ENCODE assay signal across 22 mouse cellular contexts in genomic region chr9:120367526-120367925, GRCm38 (mm10).
DNase-seq lines count a peak whose midpoint lies in the region; ATAC-seq and TF ChIP-seq lines count a peak whose summit lies in the region.
"Had no signal": no experiment of that assay in that cellular context is flagged by ENCODE, and none has a peak within 500 bp of the region (broad histone marks: within the 10 kb centered on the region; RNA-seq: fewer than 3 reads in every experiment).

No protein-coding gene starts in this region.

- TF ChIP-seq POLR2A in myocyte (IDR thresholded peaks at IDR 0.05; ENCODE audit: insufficient read length, low read depth), result no peak

- H3K79me2 ChIP-seq in C2C12 (ENCODE audit: control insufficient read depth, insufficient read depth) (no peaks in the 10 kb centered on the region), myocyte (ENCODE audit: control insufficient read depth, insufficient read depth) (no peaks in the 10 kb centered on the region)

- no peaks in the 10 kb centered on the region for H3K27me3 ChIP-seq in C2C12 (ENCODE audit: control insufficient read depth, insufficient read depth, insufficient read length)
- no peaks in the 10 kb centered on the region for H3K27me3 ChIP-seq in myocyte (ENCODE audit: control insufficient read depth, insufficient read depth, insufficient read length)
- H3K27me3 ChIP-seq in forebrain, embryonic 13.5 days, result no peaks in the 10 kb centered on the region
- H3K27me3 ChIP-seq: CH12.LX; embryonic facial prominence, embryonic 12.5 days had no signal

- TF ChIP-seq CTCF in C2C12 (IDR thresholded peaks at IDR 0.05; ENCODE audit: control insufficient read depth, insufficient read depth, insufficient read length), result no peak

- no peaks in the 10 kb centered on the region for H3K9me3 ChIP-seq in forebrain, embryonic 13.5 days (replicated peaks)
- H3K9me3 ChIP-seq: embryonic facial prominence, embryonic 10.5 days; embryonic facial prominence, embryonic 12.5 days; G1E had no signal

- no peaks in the 10 kb centered on the region for H3K4me1 ChIP-seq in forebrain, embryonic 13.5 days
- H3K4me1 ChIP-seq: embryonic facial prominence, embryonic 10.5 days; embryonic facial prominence, embryonic 12.5 days had no signal

- no peaks in the 10 kb centered on the region for H3K36me3 ChIP-seq in C2C12 (ENCODE audit: control insufficient read depth, insufficient read depth)
- H3K36me3 ChIP-seq in myocyte (ENCODE audit: control insufficient read depth, insufficient read depth), result no peaks in the 10 kb centered on the region
- no peaks in the 10 kb centered on the region for H3K36me3 ChIP-seq in forebrain, embryonic 13.5 days (ENCODE audit: poor library complexity, severe bottlenecking)
- H3K36me3 ChIP-seq: embryonic facial prominence, embryonic 10.5 days; embryonic facial prominence, embryonic 12.5 days; G1E had no signal

- no peak overlapping the region for H3K27ac ChIP-seq in forebrain, embryonic 13.5 days
- H3K27ac ChIP-seq: embryonic facial prominence, embryonic 10.5 days; embryonic facial prominence, embryonic 12.5 days had no signal

- H3ac ChIP-seq in C2C12 (ENCODE audit: control insufficient read depth, insufficient read length, low read depth) (no peak overlapping the region), myocyte (ENCODE audit: control insufficient read depth, insufficient read length) (no peak overlapping the region)

- peak; percentile 15 for DNase-seq in R1 (ENCODE audit: low read depth, low spot score)
- DNase-seq: adrenal gland, adult 8-10 months; adrenal gland, postnatal 14 days; adrenal gland, postnatal 36 days; cerebellum, adult 11-12 months; cerebellum, adult 2 months; cerebellum, adult 9-10 months; cerebellum, postnatal 10 days; cerebellum, postnatal 25 days had no signal

- ATAC-seq in megakaryocyte-erythroid progenitor cell, adult 5-6 weeks (replicated peaks; ENCODE audit: low FRiP score, low TSS enrichment, poor library complexity, severe bottlenecking), result no peak
- ATAC-seq in forebrain, embryonic 13.5 days, result no peak
- ATAC-seq: activated CD4-positive, CD25-positive, alpha-beta regulatory T cell, adult 4 months; CD4-positive, CD25-positive, alpha-beta regulatory T cell, adult 4 months; forebrain, embryonic 14.5 days; forebrain, embryonic 16.5 days; Patski had no signal

- no peak overlapping the region for H3K9ac ChIP-seq in forebrain, embryonic 13.5 days
- H3K9ac ChIP-seq: embryonic facial prominence, embryonic 12.5 days had no signal

- no peaks in the 10 kb centered on the region for H3K79me3 ChIP-seq in C2C12 (ENCODE audit: low read depth)

- H3K4me3 ChIP-seq in C2C12 (ENCODE audit: insufficient read depth, poor library complexity, severe bottlenecking), result no peak overlapping the region
- H3K4me3 ChIP-seq in myocyte, result no peak overlapping the region
- no peak overlapping the region for H3K4me3 ChIP-seq in forebrain, embryonic 13.5 days
- H3K4me3 ChIP-seq: embryonic facial prominence, embryonic 10.5 days; embryonic facial prominence, embryonic 12.5 days had no signal

- no peak overlapping the region for H3K4me2 ChIP-seq in myocyte (ENCODE audit: low read depth)
- no peak overlapping the region for H3K4me2 ChIP-seq in forebrain, embryonic 13.5 days
- H3K4me2 ChIP-seq: embryonic facial prominence, embryonic 12.5 days had no signal

- 100% methylated on average over 1 of the region's 1 CpGs for WGBS in forebrain, embryonic 13.5 days

TF ChIP-seq in C2C12, 6 proteins besides CTCF, POLR2A, EP300 and RAD21:
- TF ChIP-seq MAX (IDR thresholded peaks at IDR 0.05) (peak; percentile 67), FOSL1 (IDR thresholded peaks at IDR 0.05; ENCODE audit: insufficient read depth, low read length, poor library complexity, severe bottlenecking) (no peak), MYOG (IDR thresholded peaks at IDR 0.05; ENCODE audit: control insufficient read depth, extremely low read depth, insufficient read length) (no peak), CEBPB (IDR thresholded peaks at IDR 0.05; ENCODE audit: low read depth) (peak; percentile 22), USF1 (IDR thresholded peaks at IDR 0.05; ENCODE audit: low read depth) (no peak), MYOD1 (IDR thresholded peaks at IDR 0.05; ENCODE audit: control insufficient read depth, insufficient read length, low read depth) (no peak)

TF ChIP-seq in myocyte, 11 proteins besides CTCF, POLR2A, EP300 and RAD21:
- TF ChIP-seq TCF3 (IDR thresholded peaks at IDR 0.05; ENCODE audit: insufficient read length, low read depth) (no peak), MYOG (IDR thresholded peaks at IDR 0.05; ENCODE audit: control insufficient read depth in 1 of 3, insufficient read depth in 1 of 3, insufficient read length in 2 of 3, low read depth in 2 of 3) (peak; percentile 27 to 54 (median 33)), MYOD1 (IDR thresholded peaks at IDR 0.05; ENCODE audit: control insufficient read depth in 1 of 3, insufficient read length in 2 of 3, low read depth in 2 of 3) (peak in 2 of 3 experiments; percentile 35 to 75), TCF12 (IDR thresholded peaks at IDR 0.05; ENCODE audit: insufficient read depth, poor library complexity, severe bottlenecking) (no peak), USF1 (IDR thresholded peaks at IDR 0.05; ENCODE audit: low read depth) (no peak)
